Mouse (Mus musculus) MEL (cell line): Measurements from ENCODE around the gene Dis3l.
"Not testable (repeated sequence)": the region's sequence is repeated elsewhere in the genome, so short reads cannot be mapped to it uniquely, and the experiment has no call there.

Experiments used
- CHD1 ChIP-seq: IDR thresholded peaks from 2 replicates; pipeline ENCODE4 v1.6.1; 2012; ENCODE audit warnings: low read depth, mild to moderate bottlenecking, inconsistent platforms, low read length, improper control_type of control experiment
- CHD2 ChIP-seq: IDR thresholded peaks from 2 replicates; pipeline ENCODE4 v1.6.1; 2011; ENCODE audit warnings: low read length, improper control_type of control experiment
- CTCF ChIP-seq, 3 experiments: IDR thresholded peaks in 2 of 3; conservative IDR thresholded peaks in 1 of 3; 2 replicates each; pipeline ENCODE4 v1.5.1; 2011 to 2012; ENCODE audit warnings: low read length in 3 of 3, low read depth in 2 of 3, mild to moderate bottlenecking in 2 of 3, improper control_type of control experiment in 1 of 3, inconsistent platforms in 1 of 3, mixed read lengths in 1 of 3, moderate library complexity in 1 of 3; ENCODE audit not compliant: control insufficient read depth in 1 of 3, insufficient read depth in 1 of 3, poor library complexity in 1 of 3, severe bottlenecking in 1 of 3
- E2F4 ChIP-seq: IDR thresholded peaks from 2 replicates; pipeline ENCODE4 v1.6.1; 2011; ENCODE audit warnings: low read depth, low read length, improper control_type of control experiment, borderline replicate concordance
- EP300 ChIP-seq, 2 experiments: IDR thresholded peaks; 2 replicates each; pipeline ENCODE4 v1.6.1; 2011; ENCODE audit warnings: improper control_type of control experiment in 2 of 2, low read length in 2 of 2, low read depth in 1 of 2, mild to moderate bottlenecking in 1 of 2
- MYB ChIP-seq: IDR thresholded peaks from 2 replicates; pipeline ENCODE4 v1.6.1; 2011; ENCODE audit warnings: mild to moderate bottlenecking, low read depth, low read length, improper control_type of control experiment
- POLR2A ChIP-seq, 2 experiments: IDR thresholded peaks; 2 replicates each; pipeline ENCODE4 v1.6.1; 2011 to 2012; ENCODE audit warnings: low read length in 2 of 2, mild to moderate bottlenecking in 2 of 2, control low read depth in 1 of 2, improper control_type of control experiment in 1 of 2, low read depth in 1 of 2, moderate library complexity in 1 of 2; ENCODE audit not compliant: control insufficient read depth in 1 of 2, insufficient read depth in 1 of 2, poor library complexity in 1 of 2
- POLR2AphosphoS5 ChIP-seq: IDR thresholded peaks from 2 replicates; pipeline ENCODE4 v1.6.1; 2012; ENCODE audit warnings: low read depth, borderline replicate concordance, mild to moderate bottlenecking, inconsistent platforms, low read length, moderate library complexity, mixed read lengths
- ZMIZ1 ChIP-seq: IDR thresholded peaks from 2 replicates; pipeline ENCODE4 v1.6.1; 2012; ENCODE audit warnings: low read depth, mild to moderate bottlenecking, inconsistent platforms, low read length, improper control_type of control experiment, moderate library complexity

DNA sequence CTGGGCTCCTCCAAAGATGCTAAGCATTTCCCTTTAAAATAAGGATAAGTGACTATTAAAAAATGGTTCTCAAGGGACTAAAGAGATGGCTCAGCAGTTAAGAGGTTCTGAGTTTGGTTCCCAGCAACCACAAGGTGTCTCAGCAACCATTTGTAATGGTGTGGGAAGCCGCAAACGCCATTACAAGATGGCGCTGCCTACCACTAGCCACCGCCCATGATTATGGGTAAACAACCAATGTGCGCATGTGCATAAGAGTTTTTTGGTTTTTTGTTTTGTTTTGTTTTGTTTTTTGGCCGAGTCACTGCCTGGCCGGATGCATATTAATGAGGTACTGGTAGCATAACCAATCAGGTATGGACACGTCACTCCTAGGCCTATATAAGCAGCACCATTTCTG, 72.3 kb downstream of the Dis3l start:
- TF ChIP-seq POLR2A (IDR thresholded peaks at IDR 0.05; ENCODE audit: control insufficient read depth in 1 of 2, insufficient read depth in 1 of 2, low read depth in 1 of 2, low read length in 2 of 2, poor library complexity in 1 of 2); MYB; POLR2AphosphoS5; EP300 (IDR thresholded peaks at IDR 0.05; ENCODE audit: low read depth in 1 of 2, low read length in 2 of 2); CTCF (IDR thresholded peaks at IDR 0.05 in 2 of 3, conservative IDR thresholded peaks at IDR 0.05 in 1 of 3; ENCODE audit: control insufficient read depth in 1 of 3, insufficient read depth in 1 of 3, low read depth in 2 of 3, low read length in 3 of 3, poor library complexity in 1 of 3, severe bottlenecking in 1 of 3); CHD2; E2F4; CHD1; ZMIZ1: not testable (repeated sequence)
